In the genomic region with DNA sequence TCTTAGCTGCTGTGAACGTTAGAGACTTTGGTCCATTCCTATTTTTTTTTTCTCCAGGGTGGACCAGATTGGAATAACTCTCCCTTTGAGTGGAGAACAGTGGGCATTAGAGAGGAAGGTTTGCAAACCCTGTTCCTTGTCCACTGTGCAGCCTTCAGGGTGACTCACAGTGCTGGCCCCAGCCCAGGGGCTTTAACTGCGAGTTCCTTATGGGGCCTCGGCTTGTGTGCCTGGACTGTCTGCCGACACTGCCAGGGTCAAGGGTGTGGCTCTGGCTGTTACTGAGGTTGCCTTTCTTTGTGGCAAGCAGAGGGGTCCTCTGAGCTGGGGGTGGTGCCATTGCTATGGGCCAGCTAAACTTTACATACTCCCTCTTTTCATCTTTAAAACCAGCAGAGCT, we compare ENCODE assay signal across 11 mouse cellular contexts. TPM values are rescaled to one million over a fixed set of nuclear protein-coding genes. Genes with fewer than 3 reads are reported as not detected.
DNase-seq lines count a peak whose midpoint lies in the region; TF ChIP-seq lines count a peak whose summit lies in the region.
"Had no signal": no experiment of that assay in that cellular context is flagged by ENCODE, and none has a peak within 500 bp of the region (broad histone marks: within the 10 kb centered on the region; RNA-seq: fewer than 3 reads in every experiment).

No protein-coding gene starts in this region.

- H3K4me1 ChIP-seq in lung, adult 2 months (ENCODE audit: control insufficient read depth, insufficient read depth, low read length), result no peaks in the 10 kb centered on the region

- WGBS in lung, adult 2 months, result 55% methylated on average over 4 of the region's 4 CpGs

- no peaks in the 10 kb centered on the region for H3K36me3 ChIP-seq in myocyte (ENCODE audit: control insufficient read depth, insufficient read depth)

- H3K4me3 ChIP-seq in lung, adult 2 months (replicated peaks; ENCODE audit: extremely low read depth, low read depth, low read length), result no peak overlapping the region
- H3K4me3 ChIP-seq in myocyte, result no peak overlapping the region
- H3K4me3 ChIP-seq: embryonic facial prominence, embryonic 10.5 days; limb, embryonic 12.5 days; midbrain, embryonic 12.5 days had no signal

- TF ChIP-seq POLR2A in lung, adult 2 months (IDR thresholded peaks at IDR 0.05; ENCODE audit: borderline replicate concordance, extremely low read depth, low read depth, low read length), result no peak
- TF ChIP-seq POLR2A in myocyte (IDR thresholded peaks at IDR 0.05; ENCODE audit: insufficient read length, low read depth), result no peak

- H3K79me2 ChIP-seq in myocyte (ENCODE audit: control insufficient read depth, insufficient read depth), result peaks cover 39% of the 10 kb centered on the region

- H3K27me3 ChIP-seq in myocyte (ENCODE audit: control insufficient read depth, insufficient read depth, insufficient read length), result no peaks in the 10 kb centered on the region
- H3K27me3 ChIP-seq: limb, embryonic 12.5 days; midbrain, embryonic 12.5 days had no signal

- TF ChIP-seq CTCF in lung, adult 2 months (IDR thresholded peaks at IDR 0.05; ENCODE audit: insufficient read depth, low read length), result no peak

- peak overlapping the region; percentile 71 for H3K4me2 ChIP-seq in myocyte (ENCODE audit: low read depth)
- H3K4me2 ChIP-seq: limb, embryonic 12.5 days; midbrain, embryonic 12.5 days had no signal

- DNase-seq in lung, postnatal 10 days, result peak; percentile 31
- no peak for DNase-seq in lung, adult 2 months
- peak; percentile 93 for DNase-seq in adrenal gland, adult 2 months
- DNase-seq in gastrocnemius, postnatal 25 days, result peak; percentile 36
- DNase-seq in right cerebral cortex, postnatal 10 days (ENCODE audit: low spot score in 2 of 2), result no peak
- no peak for DNase-seq in retina, postnatal 1 day
- DNase-seq in left cerebral cortex, adult 8-10 months (ENCODE audit: low spot score in 2 of 2), result no peak

- H3ac ChIP-seq in myocyte (ENCODE audit: control insufficient read depth, insufficient read length), result no peak overlapping the region

TF ChIP-seq in myocyte, 11 proteins besides CTCF, POLR2A, EP300 and RAD21:
- TF ChIP-seq TCF3 (IDR thresholded peaks at IDR 0.05; ENCODE audit: insufficient read length, low read depth), result no peak
- TF ChIP-seq MYOD1 (IDR thresholded peaks at IDR 0.05; ENCODE audit: control insufficient read depth in 1 of 3, insufficient read length in 2 of 3, low read depth in 2 of 3), result peak in 1 of 3 experiments; percentile 3

RNA-seq across cellular contexts. Expression of a gene that starts 5.8 kb away (rescaled TPM):
- 81.5 and 84.8 TPM in 2 replicates for polyA plus RNA-seq in lung, adult 2 months (2012; rRNA removed)
- total RNA-seq in adrenal gland, adult 2 months (2021), result 10 to 100 TPM; 23.4 to 45.2 TPM
- polyA plus RNA-seq in adrenal gland, adult 2 months (2012; rRNA removed), result 50.0 and 84.1 TPM in 2 replicates
- total RNA-seq in gastrocnemius, postnatal 25 days (2021), result 1 to 10 TPM; 9.5 to 9.8 TPM
- polyA plus RNA-seq in myocyte (2012; fragmentation: generic; extraction: Trizol), result 16.4 TPM
- 10 to 100 TPM; 72.4 to 78.7 (median 77.5) TPM for total RNA-seq in left cerebral cortex, adult 8-10 months (2022)

RNA-seq across cellular contexts. Expression of a gene that starts 23.5 kb away (rescaled TPM):
- polyA plus RNA-seq in lung, adult 2 months (2012; rRNA removed), result 27.4 and 38.0 TPM in 2 replicates
- 100 to 1,000 TPM; 215 to 238 TPM for total RNA-seq in adrenal gland, adult 2 months (2021)
- polyA plus RNA-seq in adrenal gland, adult 2 months (2012; rRNA removed), result 12.9 and 14.9 TPM in 2 replicates
- total RNA-seq in gastrocnemius, postnatal 25 days (2021), result 10 to 100 TPM; 30.2 to 38.5 TPM
- polyA plus RNA-seq in myocyte (2012; fragmentation: generic; extraction: Trizol), result 120 TPM
- 10 to 100 TPM; 58.6 to 76.0 (median 62.2) TPM for total RNA-seq in left cerebral cortex, adult 8-10 months (2022)

RNA-seq across cellular contexts. Expression of a gene that starts 41.1 kb away (rescaled TPM):
- polyA plus RNA-seq in lung, adult 2 months (2012; rRNA removed), result 0.91 and 1.0 TPM in 2 replicates
- total RNA-seq in adrenal gland, adult 2 months (2021), result 1 to 10 TPM; 1.2 to 3.0 TPM
- 0.86 and 1.0 TPM in 2 replicates for polyA plus RNA-seq in adrenal gland, adult 2 months (2012; rRNA removed)
- under 1 TPM; 0.35 to 0.43 TPM for total RNA-seq in gastrocnemius, postnatal 25 days (2021)
- 0.18 TPM for polyA plus RNA-seq in myocyte (2012; fragmentation: generic; extraction: Trizol)
- 1 to 10 TPM; 1.5 to 2.0 (median 1.8) TPM for total RNA-seq in left cerebral cortex, adult 8-10 months (2022)

RNA-seq across cellular contexts. Expression of a gene that starts 49.3 kb away (rescaled TPM):
- 8.4 and 18.2 TPM in 2 replicates for polyA plus RNA-seq in lung, adult 2 months (2012; rRNA removed)
- 10 to 100 TPM; 25.1 to 30.0 TPM for total RNA-seq in adrenal gland, adult 2 months (2021)
- 2.4 and 3.3 TPM in 2 replicates for polyA plus RNA-seq in adrenal gland, adult 2 months (2012; rRNA removed)
- total RNA-seq in gastrocnemius, postnatal 25 days (2021), result 100 to 1,000 TPM; 960 to 980 TPM
- polyA plus RNA-seq in myocyte (2012; fragmentation: generic; extraction: Trizol), result 32.7 TPM
- 1 to 10 TPM; 2.3 to 4.8 (median 2.6) TPM for total RNA-seq in left cerebral cortex, adult 8-10 months (2022)

Comparison
In these comparisons a context has a peak if more than half of its experiments do, and no peak if none do; other contexts are left out.
1. DNase-seq: peak in lung, postnatal 10 days (single experiment), adrenal gland, adult 2 months (single experiment) and gastrocnemius, postnatal 25 days (single experiment); none in lung, adult 2 months (single experiment), right cerebral cortex, postnatal 10 days (0 of 2), retina, postnatal 1 day (single experiment) and left cerebral cortex, adult 8-10 months (0 of 2).